Mouse (Mus musculus) ES-E14 (cell line): Measurements from ENCODE around the gene Hnrnph2. TPM values are rescaled to one million over a fixed set of nuclear protein-coding genes. Genes with fewer than 3 reads are reported as not detected.
A peak's percentile ranks its signal among the peaks of the same experiment; 100 is the strongest.

ENCODE experiments used
- DNase-seq: peaks from one replicate; pipeline ENCODE4 v3.0.0-alpha.2; 2013; ENCODE audit warnings: low read depth, low spot score
- H3K27ac ChIP-seq: 2 replicates; pipeline ENCODE4 v1.5.1; 2012; ENCODE audit warnings: low read depth, mild to moderate bottlenecking, low read length, moderate library complexity, mixed read lengths; ENCODE audit not compliant: poor library complexity, insufficient read depth, severe bottlenecking
- H3K36me3 ChIP-seq: 2 replicates; pipeline ENCODE4 v1.6.1; 2012; ENCODE audit warnings: mild to moderate bottlenecking, low read length, moderate library complexity, mixed read lengths; ENCODE audit not compliant: control insufficient read depth, poor library complexity, insufficient read depth, severe bottlenecking
- H3K4me1 ChIP-seq, 2 experiments: fragments of 150-350 bp in 1 of 2; sonication (generic) in 1 of 2; 2 replicates each; pipeline ENCODE4 v1.6.1; 2012; ENCODE audit warnings: low read length in 2 of 2, mild to moderate bottlenecking in 1 of 2, mixed read lengths in 1 of 2; ENCODE audit not compliant: control insufficient read depth in 2 of 2, insufficient read depth in 2 of 2, poor library complexity in 1 of 2
- H3K4me3 ChIP-seq, 2 experiments: fragments of 150-350 bp in 1 of 2; sonication (generic) in 1 of 2; 2 replicates each; pipeline ENCODE4 v1.5.1; 2012; ENCODE audit warnings: low read length in 2 of 2, low read depth in 1 of 2, mild to moderate bottlenecking in 1 of 2, mixed read lengths in 1 of 2; ENCODE audit not compliant: insufficient read depth in 1 of 2, poor library complexity in 1 of 2, severe bottlenecking in 1 of 2
- H3K9ac ChIP-seq: 2 replicates; pipeline ENCODE4 v1.6.1; 2012; ENCODE audit warnings: low read depth, mild to moderate bottlenecking, low read length, mixed read lengths; ENCODE audit not compliant: poor library complexity, insufficient read depth, severe bottlenecking
- H3K9me3 ChIP-seq: fragments of 150-350 bp; sonication (generic); 2 replicates; pipeline ENCODE4 v1.6.1; 2012; ENCODE audit warnings: low read depth, mild to moderate bottlenecking, low read length; ENCODE audit not compliant: control insufficient read depth, insufficient read depth
- CHD2 ChIP-seq: IDR thresholded peaks from 2 replicates; pipeline ENCODE4 v1.6.1; 2014; ENCODE audit warnings: mild to moderate bottlenecking, low read depth, low read length, inconsistent platforms
- HCFC1 ChIP-seq: IDR thresholded peaks from 2 replicates; pipeline ENCODE4 v1.6.1; 2012; ENCODE audit warnings: low read length, inconsistent platforms, borderline replicate concordance; ENCODE audit not compliant: insufficient read depth
- MAFK ChIP-seq: IDR thresholded peaks from 2 replicates; pipeline ENCODE4 v1.6.1; 2014; ENCODE audit warnings: mild to moderate bottlenecking, low read depth, low read length, inconsistent platforms; ENCODE audit not compliant: insufficient read depth
- ZC3H11A ChIP-seq: IDR thresholded peaks from 2 replicates; pipeline ENCODE4 v1.6.1; 2012; ENCODE audit warnings: low read depth, mild to moderate bottlenecking, inconsistent platforms, low read length, borderline replicate concordance
- ZNF384 ChIP-seq: IDR thresholded peaks from 2 replicates; pipeline ENCODE4 v1.6.1; 2012; ENCODE audit warnings: low read depth, low read length, inconsistent platforms
- in situ Hi-C, 2 experiments: fragments of 600-800 bp; cut with MboI; formaldehyde crosslinking; loops; one replicate each; pipeline ENCODE4 v1.15.1; 2025; ENCODE audit warnings: low sequenced_read_pairs in 2 of 2, inconsistent platforms in 1 of 2; ENCODE audit not compliant: unreplicated experiment in 2 of 2
- total RNA-seq: library from RNA; depleted of rRNA; stranded (reverse); fragments of 300-350 nt; gene quantifications from 2 replicates; pipeline ENCODE4 v1.2.3, GENCODE M21; 2012

The Hnrnph2 gene
- total RNA-seq, 1 experiment, result 53.6 TPM

DNA sequence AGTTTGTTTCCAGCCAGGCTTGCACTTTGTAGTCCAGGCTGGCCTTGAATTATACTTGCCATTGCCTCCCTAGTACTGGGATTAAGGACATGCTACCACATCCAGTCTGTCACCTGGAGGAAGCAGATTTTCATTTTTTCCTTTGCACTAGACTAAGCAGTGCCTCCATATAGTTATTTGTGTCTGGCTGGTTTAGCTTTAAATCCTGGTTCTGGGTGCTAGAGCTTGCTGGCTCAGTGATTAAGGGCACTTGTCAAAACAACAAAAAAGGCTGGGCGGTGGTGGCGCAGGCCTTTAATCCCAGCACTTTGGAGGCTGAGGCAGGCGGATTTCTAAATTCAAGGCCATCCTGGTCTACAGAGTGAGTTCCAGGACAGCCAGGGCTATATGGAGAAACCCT lies 12.0 kb upstream of the Hnrnph2 start:
- H3K9me3 ChIP-seq, result no peaks in the 10 kb centered on the region
- H3K27ac ChIP-seq, result no peak overlapping the region
- peak overlapping the region in 1 of 2 experiments; percentile 12; a peak in 1 of 4 replicates for H3K4me3 ChIP-seq
- no peak for TF ChIP-seq ZC3H11A
- peak overlapping the region; percentile 50; the same call in 1 of the 2 replicates for H3K9ac ChIP-seq
- DNase-seq, result no peak
- in situ Hi-C loops, result no loop called here
- peaks cover 12% of the 10 kb centered on the region for H3K36me3 ChIP-seq
- no peaks in the 10 kb centered on the region for H3K4me1 ChIP-seq

DNA sequence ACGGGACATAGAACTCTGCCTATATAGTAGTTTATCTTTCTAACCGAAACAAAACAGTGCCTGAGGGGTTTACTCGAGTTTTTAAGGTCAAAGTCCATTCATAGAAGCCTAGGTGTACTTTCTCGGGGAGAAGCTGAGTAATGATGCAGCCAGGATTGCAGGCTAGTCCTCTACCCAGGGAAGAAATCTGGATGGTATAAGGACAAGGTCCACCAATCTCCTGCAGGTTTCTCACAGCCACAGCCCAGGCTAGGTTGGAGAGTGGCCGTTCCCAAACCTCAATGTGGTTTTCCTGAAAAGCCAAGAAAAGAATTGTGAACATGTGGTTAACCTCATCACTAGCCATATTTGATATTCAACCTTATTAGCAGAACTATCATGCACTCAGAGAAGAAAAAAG lies 11.1 kb upstream of the Hnrnph2 start:
- H3K36me3 ChIP-seq, result peaks cover 12% of the 10 kb centered on the region
- no peaks in the 10 kb centered on the region for H3K4me1 ChIP-seq
- H3K4me3 ChIP-seq, result no peak overlapping the region
- TF ChIP-seq CHD2 (no peak), ZC3H11A (no peak), HCFC1 (no peak), ZNF384 (no peak), MAFK (no peak)
- no peak for DNase-seq
- H3K9ac ChIP-seq, result no peak overlapping the region
- in situ Hi-C loops, result no loop called here
- H3K9me3 ChIP-seq, result no peaks in the 10 kb centered on the region
- H3K27ac ChIP-seq, result no peak overlapping the region

DNA sequence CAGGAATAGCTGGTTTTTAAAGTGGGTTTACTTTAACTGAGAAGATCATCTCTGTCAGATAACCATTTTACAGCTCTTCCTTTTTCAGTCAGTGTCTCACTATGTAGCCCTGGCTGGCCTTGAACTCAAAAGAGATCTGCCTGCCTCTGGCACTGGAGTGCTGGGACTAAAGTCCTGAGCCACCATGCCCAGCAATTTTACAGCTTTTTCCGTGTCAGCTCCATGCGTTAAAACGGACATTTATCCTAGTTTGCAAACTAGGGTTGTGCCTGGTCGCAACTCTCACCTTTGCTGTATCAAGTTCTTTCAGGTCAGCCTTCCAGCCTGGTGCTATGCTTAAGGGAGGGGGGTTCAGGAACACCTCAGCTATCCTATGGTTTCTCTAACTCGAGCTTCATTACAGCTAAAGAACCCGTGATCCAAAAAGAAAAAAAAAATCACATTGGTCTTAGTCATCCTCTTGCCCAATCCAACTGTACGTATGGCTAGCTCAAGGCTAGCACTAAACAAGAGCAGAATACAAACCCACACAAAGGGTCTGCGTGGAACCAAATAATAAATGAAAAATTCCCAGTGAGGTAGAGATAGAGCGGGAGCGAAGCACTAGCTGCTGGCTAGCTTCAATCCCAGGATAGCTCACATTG lies 935 bp upstream of the Hnrnph2 start:
- H3K9ac ChIP-seq, result peak overlapping the region; percentile 91
- no peaks in the 10 kb centered on the region; the same call in 1 of the 2 replicates for H3K36me3 ChIP-seq
- no peak overlapping the region for H3K27ac ChIP-seq
- peak overlapping the region; percentile 72 to 88 for H3K4me3 ChIP-seq
- H3K4me1 ChIP-seq, result peaks cover 0 to 3% of the 10 kb centered on the region in 2 experiments; a peak in 1 of 4 replicates
- H3K9me3 ChIP-seq, result no peaks in the 10 kb centered on the region
- DNase-seq, result no peak
- no peak for TF ChIP-seq ZC3H11A
- in situ Hi-C loops, result no loop called here

DNA sequence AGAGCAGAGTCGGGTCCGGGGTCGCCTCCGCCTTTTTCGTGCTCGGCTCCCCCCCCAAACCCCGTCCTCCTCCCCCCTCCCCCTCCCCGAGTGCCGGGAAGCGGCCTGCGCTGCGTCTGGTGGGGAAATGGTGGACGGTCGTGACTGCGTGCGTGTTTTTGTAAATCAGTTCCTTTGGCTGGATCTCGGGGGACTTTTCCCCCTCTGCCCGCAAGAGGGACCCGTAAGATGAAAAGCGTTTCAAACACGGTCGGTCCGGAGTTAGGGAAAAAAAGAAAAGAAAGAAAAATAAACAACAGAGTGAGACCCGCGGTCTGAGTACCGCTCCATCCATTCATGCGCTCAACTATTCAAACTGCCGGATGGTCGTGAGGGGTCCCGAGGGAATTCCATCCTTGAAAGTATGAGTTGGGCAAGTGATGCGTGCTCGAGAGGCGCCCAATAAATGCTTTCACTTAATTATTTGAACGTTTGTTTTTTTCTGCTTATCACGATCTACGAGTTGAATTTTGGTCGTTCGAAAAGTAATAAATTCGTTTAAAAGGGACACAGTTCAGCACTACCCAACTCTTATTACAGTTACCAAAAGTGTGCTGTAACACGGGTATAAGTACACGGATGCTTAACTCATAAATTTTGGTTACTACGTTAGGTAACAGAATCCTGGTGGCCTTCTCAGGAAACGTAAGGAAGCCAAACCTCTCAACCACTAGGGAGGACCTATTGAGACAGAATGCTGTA lies 571 bp downstream of the Hnrnph2 start:
- H3K27ac ChIP-seq, result peak overlapping the region; percentile 74
- peak overlapping the region; percentile 74 to 87 for H3K4me3 ChIP-seq
- no peak for DNase-seq
- in situ Hi-C loops, result no loop called here
- H3K4me1 ChIP-seq, result peaks cover 0 to 3% of the 10 kb centered on the region in 2 experiments; a peak in 1 of 4 replicates
- no peak for TF ChIP-seq ZNF384
- TF ChIP-seq HCFC1, result no peak
- no peak for TF ChIP-seq MAFK
- no peak for TF ChIP-seq ZC3H11A
- no peak for TF ChIP-seq CHD2
- no peaks in the 10 kb centered on the region; the same call in 1 of the 2 replicates for H3K36me3 ChIP-seq
- no peaks in the 10 kb centered on the region for H3K9me3 ChIP-seq
- peak overlapping the region; percentile 90 for H3K9ac ChIP-seq

DNA sequence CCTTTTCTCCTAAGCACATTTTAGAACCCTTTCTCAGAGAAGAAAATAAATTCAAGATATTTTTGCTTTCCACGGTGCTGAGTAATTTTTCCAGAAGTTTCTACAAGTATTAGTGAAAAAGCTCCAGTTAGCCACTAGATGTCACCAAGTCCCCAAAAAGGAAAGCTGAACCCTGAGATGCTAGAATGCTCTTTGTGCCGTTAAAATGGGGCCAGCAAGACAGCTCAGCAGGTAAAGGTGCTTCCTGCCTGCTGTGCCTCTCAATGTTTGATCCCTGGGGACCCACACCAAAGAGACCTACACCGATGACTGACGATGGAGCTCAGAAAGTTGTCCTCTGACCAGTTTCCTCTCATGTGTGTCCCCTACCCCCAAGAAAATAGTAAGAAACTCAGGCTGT lies 8.5 kb downstream of the Hnrnph2 start:
- no peak for TF ChIP-seq HCFC1
- no peak for DNase-seq
- no peak overlapping the region for H3K27ac ChIP-seq
- peaks cover 3% of the 10 kb centered on the region for H3K36me3 ChIP-seq
- no peak overlapping the region for H3K4me3 ChIP-seq
- no peaks in the 10 kb centered on the region for H3K9me3 ChIP-seq
- H3K9ac ChIP-seq, result no peak overlapping the region
- in situ Hi-C loops, result no loop called here
- H3K4me1 ChIP-seq, result peaks cover 2 to 4% of the 10 kb centered on the region in 2 experiments; a peak in 2 of 4 replicates
